Mouse (Mus musculus): ENCODE data around the gene Slc16a7.

GRCm38 (mm10) chr10:125321446-125322428, 67.5 kb downstream of the Slc16a7 start:
- TF ChIP-seq CTCF (IDR thresholded peaks at IDR 0.05; ENCODE audit: borderline replicate concordance, insufficient read depth, low read depth, low read length) (no peak), POLR2A (IDR thresholded peaks at IDR 0.05; ENCODE audit: borderline replicate concordance, insufficient read depth, low read length) (no peak)
